In the genomic region with DNA sequence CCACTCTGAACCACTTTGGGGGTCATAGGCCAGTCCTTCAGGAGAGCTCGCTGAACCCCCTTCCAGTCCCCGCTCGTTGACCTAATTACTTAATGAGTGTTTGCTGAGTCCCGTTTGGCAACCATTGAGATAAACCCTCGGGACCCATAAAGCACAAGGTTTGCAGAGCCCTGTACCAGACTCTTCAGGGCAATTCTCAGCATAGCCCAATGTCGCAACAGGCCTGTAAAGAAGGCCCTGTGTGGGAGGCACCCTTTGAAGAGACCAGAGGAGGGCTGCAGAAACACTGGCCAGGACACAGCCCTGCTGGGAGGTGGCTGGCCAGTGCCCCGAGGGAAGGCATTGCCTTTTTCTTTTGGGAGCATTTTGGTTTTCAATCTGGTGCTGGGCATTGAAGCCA, we compare ENCODE assay signal across 14 mouse cellular contexts. TPM values are rescaled to one million over a fixed set of nuclear protein-coding genes. Genes with fewer than 3 reads are reported as not detected.
A peak's percentile ranks its signal among the peaks of the same experiment; 100 is the strongest.
DNase-seq lines count a peak whose midpoint lies in the region; TF ChIP-seq lines count a peak whose summit lies in the region.
"Had no signal": no experiment of that assay in that cellular context is flagged by ENCODE, and none has a peak within 500 bp of the region (broad histone marks: within the 10 kb centered on the region; RNA-seq: fewer than 3 reads in every experiment).

No protein-coding gene starts in this region.

- H3K79me2 ChIP-seq in myocyte (ENCODE audit: control insufficient read depth, insufficient read depth) = no peaks in the 10 kb centered on the region

- H3K36me3 ChIP-seq in myocyte (ENCODE audit: control insufficient read depth, insufficient read depth) = peaks cover 21% of the 10 kb centered on the region

- peak; percentile 28 for DNase-seq in gastrocnemius, postnatal 14 days
- DNase-seq in gastrocnemius, postnatal 36 days = no peak
- DNase-seq in lung, adult 18-20 months = peak; percentile 50 to 69
- no peak for DNase-seq in lung, postnatal 10 days
- peak; percentile 29 for DNase-seq in gastrocnemius, postnatal 25 days
- no peak for DNase-seq in right cerebral cortex, postnatal 25 days
- DNase-seq in ovary, postnatal 36 days (ENCODE audit: low spot score) = no peak
- DNase-seq: cerebellum, adult 18-20 months; embryo, embryonic 11 days; thymus, postnatal 4 days had no signal

- no peak overlapping the region for H3K4me3 ChIP-seq in myocyte
- H3K4me3 ChIP-seq: forebrain, embryonic 13.5 days had no signal

- no peak overlapping the region for H3K4me2 ChIP-seq in myocyte (ENCODE audit: low read depth)
- H3K4me2 ChIP-seq: forebrain, embryonic 13.5 days; liver, embryonic 11.5 days had no signal

- H3ac ChIP-seq in myocyte (ENCODE audit: control insufficient read depth, insufficient read length) = no peak overlapping the region

- no peaks in the 10 kb centered on the region for H3K27me3 ChIP-seq in myocyte (ENCODE audit: control insufficient read depth, insufficient read depth, insufficient read length)
- H3K27me3 ChIP-seq: forebrain, embryonic 13.5 days; Patski had no signal

- no peak for TF ChIP-seq POLR2A in myocyte (IDR thresholded peaks at IDR 0.05; ENCODE audit: insufficient read length, low read depth)

- intact Hi-C loops in gastrocnemius, postnatal 14 days (cut with DNase I; ENCODE audit: low total_unique reads) = no loop called here
- intact Hi-C loops in gastrocnemius, postnatal 36 days (cut with DNase I) = no loop called here

TF ChIP-seq in myocyte, 11 proteins besides CTCF, POLR2A, EP300 and RAD21:
- TF ChIP-seq CEBPB (IDR thresholded peaks at IDR 0.05; ENCODE audit: insufficient read depth, poor library complexity, severe bottlenecking) = 0 out of 2 replicates have a peak, but pooled peaks have one; percentile 2
- no peak for TF ChIP-seq TCF3 (IDR thresholded peaks at IDR 0.05; ENCODE audit: insufficient read length, low read depth)
- TF ChIP-seq MYOG (IDR thresholded peaks at IDR 0.05; ENCODE audit: control insufficient read depth in 1 of 3, insufficient read depth in 1 of 3, insufficient read length in 2 of 3, low read depth in 2 of 3) = no peak
- no peak for TF ChIP-seq REST (IDR thresholded peaks at IDR 0.05; ENCODE audit: insufficient read depth, insufficient read length)
TF ChIP-seq in myocyte: peak in this region for 1.

RNA-seq across cellular contexts. Expression of gene Dync2li1, which starts 14.3 kb away (rescaled TPM):
- total RNA-seq in gastrocnemius, postnatal 14 days (2021) = 1 to 10 TPM; 3.1 to 3.5 TPM
- 1 to 10 TPM; 2.6 to 3.3 TPM for total RNA-seq in gastrocnemius, postnatal 36 days (2021)
- 1 to 10 TPM; 3.1 to 3.6 TPM for total RNA-seq in gastrocnemius, postnatal 25 days (2021)
- 10.1 TPM for polyA plus RNA-seq in myocyte (2012; fragmentation: generic; extraction: Trizol)

Comparison
In these comparisons a context has a peak if more than half of its experiments do, and no peak if none do; other contexts are left out.
1. DNase-seq: peak in gastrocnemius, postnatal 14 days (single experiment), lung, adult 18-20 months (2 of 2) and gastrocnemius, postnatal 25 days (single experiment); none in gastrocnemius, postnatal 36 days (0 of 2), lung, postnatal 10 days (single experiment), right cerebral cortex, postnatal 25 days (single experiment) and ovary, postnatal 36 days (single experiment).